Mouse (Mus musculus) heart, adult 2 months (tissue): ENCODE results near the gene Fto. TPM values are rescaled to one million over a fixed set of nuclear protein-coding genes. Genes with fewer than 3 reads are reported as not detected.
A peak's percentile ranks its signal among the peaks of the same experiment; 100 is the strongest.

Experiments
- DNase-seq, 2 experiments: peaks; one replicate each; pipeline ENCODE4 v3.0.0; 2021
- H3K27ac ChIP-seq: fragments of 200-600 bp; 2 replicates; pipeline ENCODE4 v1.8.1; 2022
- H3K27me3 ChIP-seq: fragments of 200-500 bp; 2 replicates; pipeline ENCODE4 v1.6.1; 2012; ENCODE audit warnings: mild to moderate bottlenecking, low read length, inconsistent platforms, mixed read lengths; ENCODE audit not compliant: control insufficient read depth, insufficient read depth
- H3K36me3 ChIP-seq: fragments of 200-500 bp; 2 replicates; pipeline ENCODE4 v1.6.1; 2012; ENCODE audit warnings: low read length, inconsistent platforms; ENCODE audit not compliant: control insufficient read depth, insufficient read depth
- H3K4me1 ChIP-seq: fragments of 200-500 bp; 2 replicates; pipeline ENCODE4 v1.6.1; 2011; ENCODE audit warnings: low read length; ENCODE audit not compliant: control insufficient read depth, insufficient read depth
- H3K4me3 ChIP-seq: fragments of 200-600 bp; 2 replicates; pipeline ENCODE4 v1.8.1; 2022
- H3K79me2 ChIP-seq: fragments of 200-500 bp; replicated peaks from 2 replicates; pipeline ENCODE4 v1.6.1; 2012; ENCODE audit warnings: mild to moderate bottlenecking, inconsistent platforms, low read length, moderate library complexity, mixed read lengths; ENCODE audit not compliant: control insufficient read depth, insufficient read depth
- H3K9ac ChIP-seq: fragments of 200-500 bp; 2 replicates; pipeline ENCODE4 v1.6.1; 2012; ENCODE audit warnings: low read depth, mild to moderate bottlenecking, control low read depth, inconsistent platforms, low read length, mixed read lengths
- CTCF ChIP-seq: fragments of 200-600 bp; IDR thresholded peaks from 2 replicates; pipeline ENCODE4 v1.8.1; 2022; ENCODE audit warnings: antibody characterized with exemption, mild to moderate bottlenecking, moderate library complexity
- EP300 ChIP-seq: fragments of 200-500 bp; IDR thresholded peaks from 2 replicates; pipeline ENCODE4 v1.6.1; 2011; ENCODE audit warnings: low read depth, low read length, control low read depth; ENCODE audit not compliant: insufficient read depth
- POLR2A ChIP-seq: fragments of 200-500 bp; IDR thresholded peaks from 2 replicates; pipeline ENCODE4 v1.6.1; 2011; ENCODE audit warnings: mild to moderate bottlenecking, low read depth, low read length, control low read depth; ENCODE audit not compliant: insufficient read depth
- WGBS: fragments of 180-500 bp; shearing (Covaris S2); methylation state at CpG from one replicate; pipeline ENCODE4 v1.1.7; 2018; 5-methylcytosine and 5-hydroxymethylcytosine counted together
- intact Hi-C: fragments of 180-260 bp; cut with DNase I; formaldehyde crosslinking; loops from one replicate; pipeline ENCODE4 v1.15.1; 2025
- polyA plus RNA-seq: library from polyadenylated mRNA; depleted of rRNA; stranded (reverse); fragments of >200 nt; gene quantifications from 2 replicates; pipeline ENCODE4 v1.2.3, GENCODE M21; 2012
- total RNA-seq, 2 experiments: library from RNA; stranded (reverse); gene quantifications; 2 replicates each; pipeline ENCODE4 v1.2.3; 2021

Gene Fto
- total and polyA plus RNA-seq, 3 experiments: 41.3 to 65.1 (median 57.6) TPM

- 95% methylated on average over 4 of the region's 4 CpGs for WGBS
- Histone ChIP-seq H3K9ac (no peak overlapping the region), H3K4me1 (peaks cover 3% of the 10 kb centered on the region), H3K4me3 (no peak overlapping the region), H3K79me2 (no peaks in the 10 kb centered on the region; the same call in 1 of the 2 replicates), H3K27ac (no peak overlapping the region), H3K27me3 (no peaks in the 10 kb centered on the region), H3K36me3 (no peaks in the 10 kb centered on the region; the same call in 1 of the 2 replicates)
- intact Hi-C loops: no loop called here
- DNase-seq: no peak
- no peak for TF ChIP-seq EP300
- TF ChIP-seq POLR2A: no peak
- TF ChIP-seq CTCF: no peak
Observed at GRCm38 (mm10) chr8:91635406-91635805, 322.1 kb downstream of the Fto start.

GRCm38 (mm10) chr8:91636887-91637286, 323.6 kb downstream of the Fto start:
- intact Hi-C loops: no loop called here

GRCm38 (mm10) chr8:91637684-91638083, 324.4 kb downstream of the Fto start:
- intact Hi-C loops: no loop called here
- Histone ChIP-seq H3K27me3 (no peaks in the 10 kb centered on the region), H3K4me1 (no peaks in the 10 kb centered on the region), H3K27ac (no peak overlapping the region), H3K4me3 (no peak overlapping the region), H3K36me3 (no peaks in the 10 kb centered on the region; the same call in 1 of the 2 replicates), H3K79me2 (no peaks in the 10 kb centered on the region; the same call in 1 of the 2 replicates), H3K9ac (no peak overlapping the region)
- DNase-seq: no peak
- WGBS: 94% methylated on average over 9 of the region's 9 CpGs
- TF ChIP-seq CTCF (no peak), POLR2A (no peak), EP300 (no peak)

More at GRCm38 (mm10) chr8:91636887-91637286, 323.6 kb downstream of the Fto start:
- H3K27me3 ChIP-seq: no peaks in the 10 kb centered on the region
- no peak overlapping the region for H3K27ac ChIP-seq
- TF ChIP-seq EP300 (no peak), POLR2A (no peak), CTCF (no peak)
- no peak overlapping the region for H3K9ac ChIP-seq
- peaks cover 1% of the 10 kb centered on the region; the same call in 1 of the 2 replicates for H3K4me1 ChIP-seq
- 88% methylated on average over 6 of the region's 6 CpGs for WGBS
- H3K4me3 ChIP-seq: no peak overlapping the region
- H3K79me2 ChIP-seq: no peaks in the 10 kb centered on the region; the same call in 1 of the 2 replicates
- no peaks in the 10 kb centered on the region; the same call in 1 of the 2 replicates for H3K36me3 ChIP-seq
- no peak for DNase-seq

GRCm38 (mm10) chr8:91638256-91638655, 324.9 kb downstream of the Fto start:
- intact Hi-C loops: no loop called here
- TF ChIP-seq CTCF (no peak), POLR2A (no peak), EP300 (no peak)
- Histone ChIP-seq H3K9ac (no peak overlapping the region), H3K4me3 (no peak overlapping the region), H3K4me1 (no peaks in the 10 kb centered on the region), H3K27me3 (no peaks in the 10 kb centered on the region), H3K79me2 (no peaks in the 10 kb centered on the region; the same call in 1 of the 2 replicates), H3K27ac (no peak overlapping the region), H3K36me3 (no peaks in the 10 kb centered on the region)
- no peak for DNase-seq
- WGBS: 95% methylated on average over 12 of the region's 12 CpGs

- H3K36me3 ChIP-seq: no peaks in the 10 kb centered on the region
- no peak overlapping the region for H3K4me3 ChIP-seq
- H3K4me1 ChIP-seq: no peaks in the 10 kb centered on the region
- intact Hi-C loops: no loop called here
- peak in 1 of 2 experiments; percentile 40 for DNase-seq
- H3K27ac ChIP-seq: no peak overlapping the region
- WGBS: 72% methylated on average over 7 of the region's 7 CpGs
- no peaks in the 10 kb centered on the region for H3K79me2 ChIP-seq
- H3K27me3 ChIP-seq: no peaks in the 10 kb centered on the region
- TF ChIP-seq POLR2A: no peak
- no peak for TF ChIP-seq EP300
- H3K9ac ChIP-seq: no peak overlapping the region
Observed at GRCm38 (mm10) chr8:91640471-91640870, 327.1 kb downstream of the Fto start.

GRCm38 (mm10) chr8:91645484-91645883, 332.2 kb downstream of the Fto start:
- H3K36me3 ChIP-seq: no peaks in the 10 kb centered on the region
- H3K27ac ChIP-seq: no peak overlapping the region
- no peak for TF ChIP-seq CTCF
- TF ChIP-seq POLR2A: no peak
- no peak for TF ChIP-seq EP300
- no peaks in the 10 kb centered on the region for H3K27me3 ChIP-seq
- no peak for DNase-seq
- 91% methylated on average over 2 of the region's 2 CpGs for WGBS
- no peak overlapping the region for H3K4me3 ChIP-seq
- intact Hi-C loops: no loop called here
- no peak overlapping the region for H3K9ac ChIP-seq
- H3K4me1 ChIP-seq: no peaks in the 10 kb centered on the region
- no peaks in the 10 kb centered on the region for H3K79me2 ChIP-seq
